Mouse (Mus musculus) gastrocnemius, postnatal 14 days (tissue): ENCODE results near the gene Gm20388. TPM values are rescaled to one million over a fixed set of nuclear protein-coding genes. Genes with fewer than 3 reads are reported as not detected.

Experiments used
- DNase-seq: peaks from one replicate; pipeline ENCODE4 v3.0.0; 2021; ENCODE audit warnings: mixed read lengths
- intact Hi-C: fragments of 180-260 bp; cut with DNase I; formaldehyde crosslinking; loops from one replicate; pipeline ENCODE4 v1.15.1; 2025; ENCODE audit warnings: low total_unique reads
- total RNA-seq, 2 experiments: library from RNA; stranded (reverse); gene quantifications; 2 replicates each; pipeline ENCODE4 v1.2.3; 2021

Gene Gm20388
- total RNA-seq, 2 experiments from 2014 or later: 5.6 to 6.0 TPM

DNA sequence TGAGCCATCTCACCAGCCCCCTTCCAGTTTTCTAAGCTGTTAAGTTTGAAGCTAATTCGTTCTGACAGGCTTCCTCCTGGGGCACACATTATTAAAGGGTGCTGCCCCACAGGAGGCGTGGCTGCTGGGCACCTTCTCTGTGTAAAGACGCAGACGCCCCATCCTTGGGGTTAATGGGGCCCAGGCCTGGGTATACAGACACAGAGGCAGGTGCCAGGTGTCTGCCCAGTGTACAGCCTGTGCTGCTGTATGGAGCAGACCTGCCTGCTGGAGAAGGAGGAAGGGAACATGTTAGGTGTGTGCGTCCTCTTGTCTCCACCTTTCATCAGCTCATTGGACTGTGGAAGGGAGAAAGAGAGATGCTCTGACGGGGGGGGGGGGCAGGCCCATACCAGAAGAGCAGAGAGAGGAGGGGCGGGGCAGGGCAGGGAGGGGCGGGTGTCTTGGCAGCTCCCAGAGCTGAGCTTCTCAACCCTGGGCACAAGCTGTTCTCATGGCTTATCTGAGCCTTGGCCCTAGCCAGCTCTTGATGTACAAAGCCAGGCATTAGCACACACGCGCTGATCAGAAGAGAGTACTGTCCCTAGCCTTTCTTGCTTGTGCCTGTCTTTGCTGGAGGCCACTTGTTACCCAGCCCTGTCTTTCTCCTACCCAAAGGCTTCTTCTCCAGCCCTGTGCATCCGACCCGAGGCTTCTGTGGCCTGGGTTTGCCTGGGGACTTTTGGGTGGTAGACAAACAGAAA, 1951.3 kb downstream of the Gm20388 start:
- intact Hi-C loops: no loop called here
- DNase-seq: no peak

DNA sequence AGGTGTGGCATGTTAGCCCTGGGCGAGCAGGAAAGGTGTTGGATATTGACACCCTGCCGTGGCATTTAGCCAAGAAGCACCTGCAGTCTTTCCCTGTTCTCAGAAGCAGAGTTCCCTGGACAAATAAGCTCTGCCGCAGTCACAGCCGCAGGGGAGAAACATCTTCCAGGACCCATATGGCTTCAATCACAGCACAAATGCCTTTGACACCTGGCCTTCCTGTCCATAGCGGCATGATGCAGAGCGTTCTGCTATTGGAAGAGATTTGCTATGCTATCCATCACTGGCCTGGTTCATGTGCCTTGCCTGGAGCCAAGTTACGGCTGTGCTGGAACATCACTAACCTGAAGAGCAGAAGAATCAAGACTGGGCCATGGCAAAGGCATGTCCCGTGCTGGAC, 1954.7 kb downstream of the Gm20388 start:
- no peak for DNase-seq
- intact Hi-C loops: no loop called here

DNA sequence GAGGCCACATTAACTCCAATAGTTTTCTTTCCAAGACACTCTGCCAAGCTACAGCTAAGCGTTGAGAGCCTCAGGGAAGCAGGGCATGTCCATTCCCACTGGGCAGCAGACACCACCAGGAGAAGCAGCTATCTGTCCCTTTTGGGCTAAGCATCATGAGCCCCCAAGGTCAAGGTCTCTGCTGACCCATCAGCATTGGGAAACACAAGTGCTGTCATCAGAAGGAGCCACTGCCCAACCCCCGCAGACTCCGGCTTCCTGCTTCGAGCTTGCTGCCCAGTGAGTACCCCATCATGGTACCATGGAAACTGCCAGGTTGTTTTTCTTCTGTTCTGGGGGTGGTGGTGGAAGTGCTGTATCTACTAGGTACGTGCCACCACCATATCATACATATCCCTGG, 1957.6 kb downstream of the Gm20388 start:
- intact Hi-C loops: no loop called here
- DNase-seq: no peak

DNA sequence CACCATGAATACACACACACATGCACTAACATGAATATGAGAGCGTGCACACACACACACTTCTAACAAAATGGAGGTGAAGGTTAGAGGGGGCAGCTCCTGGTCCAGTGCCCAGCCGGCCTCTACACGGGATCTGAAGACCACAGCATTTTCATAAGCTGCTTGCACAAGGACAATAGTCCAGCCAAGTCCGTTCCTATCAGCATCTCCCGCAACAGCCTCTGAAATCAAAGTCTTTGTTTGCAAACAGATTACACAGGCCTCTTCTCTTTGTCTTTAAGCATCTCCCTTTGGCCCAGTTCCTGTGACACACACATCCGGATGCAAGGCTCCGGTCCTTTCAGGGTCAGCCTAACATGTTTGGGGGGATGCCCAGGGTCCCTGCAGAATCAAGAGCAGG, 1958.3 kb downstream of the Gm20388 start:
- no peak for DNase-seq
- intact Hi-C loops: no loop called here

DNA sequence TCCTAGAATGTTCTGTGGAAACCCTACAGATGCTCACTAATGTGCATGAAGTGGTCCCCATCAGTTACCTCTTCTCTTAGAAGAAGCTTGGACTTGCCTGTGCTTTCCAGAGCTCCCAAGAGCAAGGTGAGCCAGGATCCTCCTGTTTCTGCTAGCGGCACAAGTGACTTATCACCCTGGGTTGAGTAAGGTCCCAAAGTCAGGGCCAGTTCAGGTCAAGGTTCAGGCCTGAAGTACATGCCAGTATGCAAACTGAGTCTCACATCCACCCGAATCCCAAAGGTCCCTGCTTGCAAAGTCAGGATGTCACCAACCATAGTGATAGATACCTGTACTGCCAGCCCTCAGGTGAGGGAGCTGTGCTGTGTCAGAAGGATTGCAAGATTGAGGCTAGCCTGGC, 1959.5 kb downstream of the Gm20388 start:
- intact Hi-C loops: no loop called here
- no peak for DNase-seq

DNA sequence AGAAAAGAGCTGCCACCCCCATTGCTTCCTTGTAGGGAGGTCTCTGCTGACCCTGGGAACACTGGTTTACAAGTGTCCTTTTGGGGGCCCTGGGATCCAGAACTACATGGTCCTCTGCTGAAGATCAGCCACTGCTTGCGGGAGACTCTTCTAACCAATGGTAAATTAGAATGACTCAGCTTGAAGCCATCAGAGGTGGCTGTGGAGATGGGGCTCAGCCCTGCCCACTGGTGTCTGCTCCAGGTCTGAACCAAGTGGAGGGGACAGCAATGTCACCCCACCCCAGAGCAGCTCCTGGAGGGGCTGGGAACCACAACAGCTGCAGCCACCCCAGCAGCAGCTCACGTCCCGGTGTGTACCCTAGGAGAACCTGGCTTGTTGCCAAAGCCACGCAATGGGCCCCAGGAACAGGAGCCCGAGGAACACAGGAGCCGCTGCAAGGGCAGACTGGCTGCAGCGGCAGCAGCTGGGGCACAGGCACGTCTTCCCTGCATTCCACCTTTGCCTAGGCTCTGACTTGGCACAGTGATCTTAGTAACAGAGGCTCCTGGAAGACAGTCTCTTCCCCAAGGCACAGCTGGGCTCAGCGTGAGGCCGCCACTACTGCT, 1961.3 kb downstream of the Gm20388 start:
- intact Hi-C loops: loop anchor here (2.0 kb wide), 1 partner anchor 39 kb away; no protein-coding TSS in a partner anchor
- no peak for DNase-seq

DNA sequence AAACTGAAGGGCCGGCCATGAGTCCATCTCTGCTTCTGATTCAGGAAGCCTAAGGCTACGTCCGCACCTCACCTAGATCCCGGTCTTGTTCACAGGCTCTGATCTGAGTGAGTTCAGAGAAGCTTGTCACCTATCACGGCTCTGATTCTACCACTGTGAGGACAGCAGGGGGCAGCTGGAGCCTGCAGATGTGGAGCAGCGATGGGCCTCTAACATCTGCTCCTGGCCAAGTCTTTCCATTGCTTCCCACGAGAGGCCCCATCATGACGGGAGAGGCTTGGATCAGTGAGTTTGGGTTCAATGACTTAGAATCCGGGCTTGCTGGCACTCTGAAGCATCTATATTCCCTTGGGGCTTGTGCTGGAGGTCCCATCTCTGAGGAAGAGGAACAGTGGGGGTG, 1963.4 kb downstream of the Gm20388 start:
- intact Hi-C loops: no loop called here
- DNase-seq: peak; percentile 77

DNA sequence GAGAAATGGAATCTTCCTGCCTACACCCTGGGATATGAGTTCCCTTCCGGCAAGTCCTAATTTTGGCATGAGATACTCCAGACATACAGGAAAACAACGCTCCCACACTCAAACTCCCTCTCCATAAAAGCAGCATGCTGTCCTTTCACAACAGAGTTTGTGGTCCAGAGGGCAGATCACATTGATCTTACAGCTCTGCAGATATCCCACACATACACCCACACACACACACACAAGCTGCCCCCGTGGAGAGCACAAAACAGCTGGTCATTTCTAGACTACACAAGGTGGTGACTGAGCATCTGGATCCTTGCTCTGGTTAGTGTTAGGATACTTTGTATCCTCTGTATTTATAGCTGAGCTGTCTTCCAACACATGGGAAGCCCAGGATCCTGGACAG, 1964.4 kb downstream of the Gm20388 start:
- intact Hi-C loops: no loop called here

DNA sequence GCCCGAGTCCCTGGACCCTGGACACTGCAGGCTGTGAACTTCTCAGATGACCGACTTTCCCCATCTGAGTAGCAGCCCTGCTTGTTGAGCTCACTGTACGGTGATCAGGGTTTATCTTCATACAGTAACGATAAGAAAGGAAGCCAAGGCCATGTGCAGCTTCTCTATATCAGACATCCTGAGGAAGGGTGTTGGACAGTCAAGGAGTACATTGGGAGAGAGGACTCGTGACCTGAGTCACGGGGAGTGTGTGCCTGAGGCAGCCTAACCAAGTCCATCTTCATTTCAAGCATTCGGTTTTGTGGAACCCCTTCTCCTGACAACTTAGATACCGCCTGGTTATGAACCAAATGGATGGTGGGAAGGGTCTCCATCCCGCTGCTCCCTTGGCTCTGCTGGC, 1964.9 kb downstream of the Gm20388 start:
- intact Hi-C loops: no loop called here

More for the DNA sequence above, 1964.4 kb downstream of the Gm20388 start:
- DNase-seq: no peak

DNA sequence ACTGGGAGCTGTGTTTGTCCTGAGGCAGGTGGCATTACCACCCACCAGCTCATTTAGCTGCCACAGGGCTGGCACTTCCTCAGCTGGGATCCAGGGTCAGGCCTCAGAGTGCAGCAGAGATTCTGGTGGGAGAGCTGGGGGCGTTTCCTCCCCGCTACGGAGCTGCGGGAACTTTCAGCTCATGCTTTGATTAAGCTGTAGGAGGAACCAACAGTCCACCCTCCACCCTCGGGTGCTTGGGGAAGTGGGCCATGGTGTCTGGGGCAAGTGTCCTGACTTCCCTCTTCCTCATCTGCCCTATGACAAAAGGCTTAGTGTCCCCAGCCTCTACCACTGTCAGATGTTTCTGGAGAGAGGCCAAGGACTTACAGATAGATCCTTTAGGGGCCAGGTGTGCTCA, 1966.6 kb downstream of the Gm20388 start:
- no peak for DNase-seq
- intact Hi-C loops: no loop called here

More for the DNA sequence above, 1964.9 kb downstream of the Gm20388 start:
- DNase-seq: no peak

DNA sequence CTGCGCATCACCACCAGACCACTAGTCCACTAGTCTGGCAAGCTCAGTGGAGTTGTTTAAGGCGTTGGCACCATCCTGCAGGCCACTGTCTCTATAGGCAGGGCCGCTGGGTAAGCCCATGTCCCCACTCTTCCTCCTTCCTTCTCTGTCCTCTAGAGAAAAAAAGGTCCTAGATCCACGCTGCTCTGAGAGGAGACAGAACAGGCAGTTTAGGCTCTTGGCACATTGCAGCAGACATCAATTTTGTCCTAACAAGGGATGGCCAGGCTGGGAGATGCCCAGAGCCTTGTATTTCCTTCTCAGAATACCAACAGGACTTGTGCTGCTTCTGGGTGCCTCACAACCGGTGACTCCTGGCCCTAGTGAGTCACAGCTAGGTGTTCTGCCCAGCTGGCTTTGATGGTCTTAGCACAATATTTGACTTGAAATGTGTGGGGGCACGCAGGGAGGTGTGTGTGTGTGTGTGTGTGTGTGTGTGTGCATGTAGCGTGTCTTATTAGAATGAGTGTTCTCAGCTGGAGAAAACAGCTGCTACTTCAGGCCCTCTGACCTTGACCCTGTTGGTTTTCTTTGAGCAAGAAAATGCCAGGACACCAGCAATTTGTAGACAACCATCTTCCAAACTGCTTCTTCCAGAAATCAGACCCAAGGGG, 1967.3 kb downstream of the Gm20388 start:
- intact Hi-C loops: no loop called here

DNA sequence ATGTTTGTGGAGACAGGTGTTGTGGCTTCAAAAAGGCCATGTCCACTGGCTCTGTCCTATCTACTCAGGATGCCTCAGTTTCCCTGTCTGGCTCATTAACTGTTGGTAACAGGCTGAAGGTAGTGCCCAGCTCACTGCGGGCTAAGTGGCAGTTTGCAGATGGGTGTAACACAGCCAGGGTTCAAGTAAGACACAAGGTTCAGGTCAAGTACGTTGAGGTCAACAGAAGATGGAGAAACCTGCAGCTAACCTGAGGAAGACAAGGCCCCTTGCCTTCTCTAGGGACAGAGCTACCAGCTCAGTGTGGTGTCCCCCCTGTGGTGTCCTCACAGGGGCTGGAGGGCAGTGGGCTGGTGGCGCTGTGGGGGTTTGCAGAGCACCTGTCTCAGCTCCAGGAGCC, 1969.1 kb downstream of the Gm20388 start:
- intact Hi-C loops: no loop called here
- no peak for DNase-seq

More for the DNA sequence above, 1967.3 kb downstream of the Gm20388 start:
- DNase-seq: no peak

DNA sequence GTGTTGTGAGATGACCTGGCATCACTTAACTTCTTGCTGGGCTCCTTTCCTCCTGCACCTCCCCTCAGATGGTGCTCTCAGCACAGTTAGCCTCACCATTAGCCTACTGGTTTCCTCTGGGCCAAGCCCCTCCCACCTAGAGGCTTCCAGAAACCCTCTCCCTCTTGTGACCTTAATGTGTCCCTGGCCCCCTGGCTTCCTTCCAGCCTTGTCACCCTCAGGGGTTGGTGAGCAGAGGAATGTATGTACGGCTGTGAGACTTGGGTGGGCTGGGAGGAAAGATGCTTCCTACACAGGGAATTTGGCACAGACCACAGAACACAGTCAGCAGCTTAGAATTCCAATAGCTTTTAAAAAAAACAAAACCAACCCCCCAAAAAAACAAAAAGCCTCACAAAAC, 1970.2 kb downstream of the Gm20388 start:
- DNase-seq: no peak
- intact Hi-C loops: no loop called here

DNA sequence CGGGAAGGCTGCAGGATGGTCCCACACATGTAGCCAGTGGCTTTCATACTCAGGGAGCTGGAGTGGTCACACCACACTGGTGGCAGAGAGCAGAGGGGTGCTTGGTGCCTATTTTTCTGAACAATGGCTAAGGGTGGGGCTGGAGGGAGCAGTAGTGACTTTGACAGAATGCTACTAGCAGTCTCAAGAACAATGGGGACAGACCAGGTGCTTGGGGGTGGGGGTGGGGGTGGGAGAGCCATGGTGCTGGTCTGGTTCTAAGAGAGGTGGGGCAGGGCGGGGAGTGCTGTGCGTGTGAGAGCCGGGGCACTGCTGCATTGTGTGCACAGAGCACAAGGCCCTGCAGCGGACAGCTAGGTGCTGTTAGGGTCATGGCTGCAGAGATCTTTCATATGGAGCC, 1971.3 kb downstream of the Gm20388 start:
- DNase-seq: no peak

DNA sequence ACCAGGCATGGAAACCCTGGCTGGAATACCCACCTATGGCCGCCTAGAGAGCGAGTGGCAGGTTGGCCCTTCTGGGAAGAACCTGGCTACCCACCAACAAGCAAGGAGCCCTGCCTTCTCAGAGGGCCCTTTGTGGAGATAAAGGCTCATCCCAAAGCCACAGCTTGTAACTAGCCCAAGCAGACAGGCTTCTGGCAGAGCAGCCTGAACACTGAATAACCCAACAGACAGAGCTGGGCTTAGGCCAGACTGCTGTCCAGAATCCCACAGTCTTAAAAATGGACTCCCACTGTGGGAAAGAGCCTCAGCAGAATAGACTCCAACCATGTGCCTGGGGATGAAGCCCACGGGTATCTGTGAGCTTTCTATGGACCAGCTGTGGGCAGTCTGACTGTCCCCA, 1973.5 kb downstream of the Gm20388 start:
- intact Hi-C loops: no loop called here
- DNase-seq: no peak

More for the DNA sequence above, 1971.3 kb downstream of the Gm20388 start:
- intact Hi-C loops: no loop called here

DNA sequence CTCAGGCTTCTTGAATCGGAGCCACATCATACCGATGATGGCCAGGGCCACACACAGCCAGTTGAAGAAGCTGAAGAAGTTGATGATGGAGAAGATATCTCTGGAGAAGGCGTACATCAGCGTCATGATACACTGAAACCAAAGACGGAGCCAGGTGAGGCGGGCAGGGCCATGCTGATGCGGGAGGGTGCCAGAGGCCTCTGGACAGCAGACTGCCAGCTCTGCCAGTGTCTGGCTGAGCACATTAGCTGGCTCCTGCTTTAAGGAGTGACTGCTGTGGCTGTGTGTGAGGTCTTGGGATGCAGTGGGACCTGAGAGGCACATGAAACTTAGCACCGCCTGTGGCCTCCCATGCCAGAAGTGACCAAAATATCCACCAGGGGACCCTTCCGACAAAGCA, 1974.4 kb downstream of the Gm20388 start:
- DNase-seq: no peak
- intact Hi-C loops: no loop called here

DNA sequence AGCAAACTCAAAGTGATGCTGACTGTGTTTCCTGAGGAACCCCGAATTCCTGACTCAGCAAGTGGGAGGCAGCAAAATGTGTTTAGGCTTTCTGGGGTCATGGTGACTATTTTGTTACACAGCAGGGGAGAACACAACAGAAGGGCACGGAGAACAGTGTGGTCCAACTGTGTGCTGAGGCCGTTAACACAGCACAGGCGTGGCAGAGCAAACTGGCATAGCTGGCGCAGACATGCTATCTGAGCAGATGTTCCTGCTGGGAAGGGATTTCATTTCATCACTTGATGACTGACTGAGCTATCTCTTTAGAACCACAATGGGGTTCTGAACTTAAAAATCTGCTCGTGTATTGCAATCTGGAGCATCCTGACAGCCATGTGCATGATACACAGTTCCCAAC, 1974.8 kb downstream of the Gm20388 start:
- intact Hi-C loops: no loop called here
- DNase-seq: no peak

DNA sequence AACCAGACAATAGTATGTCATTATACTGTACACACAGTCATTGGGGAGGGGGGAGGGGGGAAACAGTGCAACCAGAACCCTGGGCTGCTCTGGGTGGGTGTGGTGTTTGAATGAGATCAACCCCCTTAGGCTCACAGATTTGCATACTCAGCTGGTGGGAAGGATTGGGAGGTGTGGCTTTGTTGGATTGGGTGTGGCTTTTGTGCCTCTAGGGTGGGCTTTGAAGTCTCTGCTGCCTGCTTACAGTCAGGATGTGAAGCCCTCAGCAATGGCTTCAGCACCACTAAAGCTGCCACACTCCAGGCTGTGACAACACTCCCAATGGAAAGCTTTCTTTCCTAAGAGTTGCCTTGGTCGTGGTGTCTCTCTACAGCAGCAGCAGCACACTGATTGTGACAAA, 1976.9 kb downstream of the Gm20388 start:
- intact Hi-C loops: no loop called here
- DNase-seq: no peak

DNA sequence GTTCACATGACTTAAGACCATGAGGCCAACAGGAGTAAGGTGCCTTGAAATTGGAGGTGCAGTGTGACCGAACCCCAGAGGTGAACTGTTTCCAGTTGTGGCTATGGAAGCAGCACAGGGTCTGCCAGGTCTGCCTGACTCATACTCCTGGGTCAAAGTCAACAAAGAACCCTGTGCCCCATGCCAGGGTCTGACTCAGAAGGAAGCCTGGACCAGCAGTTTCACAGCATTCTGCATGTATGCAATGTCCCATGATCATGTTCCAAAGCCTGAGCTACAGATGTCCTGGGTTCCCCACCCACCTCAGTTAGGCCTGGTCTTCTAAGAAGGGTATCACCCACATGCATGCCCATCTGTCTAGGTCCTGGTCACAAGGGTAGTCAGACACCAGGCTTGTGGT, 1978.7 kb downstream of the Gm20388 start:
- no peak for DNase-seq
- intact Hi-C loops: no loop called here

DNA sequence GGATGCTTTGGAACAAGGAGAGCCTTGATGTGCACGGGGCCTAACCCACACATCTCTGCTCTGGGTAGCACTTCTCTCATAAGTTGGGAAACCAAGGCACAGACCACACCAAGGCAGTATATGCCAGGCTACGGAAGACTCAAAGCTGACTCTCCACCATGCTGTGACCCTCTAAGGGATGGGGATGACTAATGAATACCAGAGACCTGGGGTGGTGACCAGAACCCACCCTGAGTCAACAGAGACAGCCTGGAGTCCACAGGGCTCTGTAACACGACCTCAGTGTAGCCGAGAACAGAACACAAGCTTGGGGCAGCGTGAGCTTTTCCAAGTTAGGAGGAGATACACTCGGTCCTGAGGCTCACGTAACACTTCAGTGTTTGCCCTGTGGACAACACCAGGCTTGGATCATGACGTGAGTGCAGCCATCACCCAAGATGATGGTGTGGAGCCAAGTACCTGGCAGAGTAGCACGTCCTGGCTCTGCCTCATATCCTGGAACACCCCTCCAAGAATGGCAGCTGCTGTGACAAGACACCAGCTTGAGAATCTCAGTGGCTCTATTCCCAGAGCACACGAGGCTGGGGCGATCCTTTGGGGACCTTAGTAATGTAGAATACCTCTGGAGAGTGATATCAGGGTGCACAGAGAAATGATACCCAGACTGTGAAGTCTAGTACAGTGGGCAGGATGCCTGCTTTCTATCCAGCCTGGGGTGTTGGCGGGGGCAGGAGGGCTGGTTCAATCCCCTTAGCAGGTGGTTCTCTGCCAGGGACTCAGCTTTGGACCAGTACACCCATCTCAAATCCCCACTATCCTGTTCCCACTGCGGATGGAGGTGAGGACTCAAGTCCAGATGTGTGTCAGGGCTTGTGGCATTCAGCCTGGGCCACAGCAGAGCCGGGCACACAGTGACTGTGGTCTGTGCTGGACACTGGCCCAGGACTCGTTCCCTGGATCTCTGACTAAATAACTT, 1979.5 kb downstream of the Gm20388 start:
- intact Hi-C loops: no loop called here
- peak; percentile 53 for DNase-seq
